Mouse (Mus musculus): ENCODE measurements around the gene Amotl2.
"Not testable (repeated sequence)": the region's sequence is repeated elsewhere in the genome, so short reads cannot be mapped to it uniquely, and the experiment has no call there.

Amotl2 gene

DNA sequence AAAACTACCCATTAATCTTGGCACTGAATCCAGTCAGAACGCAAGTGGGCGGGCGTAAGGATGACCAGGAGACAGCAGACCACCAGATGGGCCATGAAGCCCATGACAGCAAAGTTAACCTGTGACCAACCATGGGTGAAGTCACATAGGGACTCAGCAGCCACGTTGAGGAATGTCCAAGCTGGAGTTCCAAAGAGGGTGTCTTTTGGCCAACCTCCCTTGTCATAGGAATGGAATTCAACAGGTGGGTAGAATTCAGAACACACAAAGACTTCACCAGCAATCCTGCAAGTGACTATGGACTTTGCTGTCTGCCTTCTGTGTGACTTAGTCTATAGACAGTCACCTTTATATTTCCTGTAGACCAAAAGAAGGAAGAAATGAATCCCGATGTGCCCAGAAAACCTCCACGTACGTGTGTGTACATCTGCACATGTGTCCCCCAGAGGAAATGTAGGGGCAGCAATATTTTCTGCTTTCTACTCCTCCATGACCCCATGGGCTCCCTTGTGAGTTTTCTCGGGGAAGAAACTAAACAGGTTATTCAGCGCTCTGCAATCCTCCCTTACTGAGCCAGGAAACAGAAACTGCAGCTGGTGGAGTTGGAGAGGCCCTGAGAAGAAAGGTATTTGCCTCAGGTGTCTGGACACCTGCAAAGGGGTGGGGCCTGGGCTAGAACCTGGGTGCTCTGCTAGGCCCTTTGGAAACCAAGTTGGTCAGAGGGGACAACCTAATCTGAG lies 17.7 kb downstream of the Amotl2 start:
- no peak for DNase-seq (ENCODE audit: low read depth, low spot score)

DNA sequence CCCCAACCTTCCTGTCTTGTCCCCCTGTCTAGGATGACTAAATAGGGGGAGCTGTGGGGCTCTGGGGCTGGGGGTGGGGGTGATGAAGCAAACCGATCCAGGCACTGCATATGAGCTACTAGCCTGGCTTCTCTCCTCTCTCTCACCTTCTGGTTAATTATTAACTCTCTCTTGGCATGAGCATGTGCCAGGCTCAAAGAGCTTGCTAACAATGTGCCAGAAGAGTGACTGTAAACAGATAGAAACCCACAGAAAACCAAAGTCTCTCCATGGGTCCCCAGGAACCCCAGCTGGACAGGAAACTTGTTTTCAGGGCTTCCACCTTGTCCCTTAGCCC lies 18.2 kb downstream of the Amotl2 start:
- DNase-seq (ENCODE audit: low read depth, low spot score), result no peak

DNA sequence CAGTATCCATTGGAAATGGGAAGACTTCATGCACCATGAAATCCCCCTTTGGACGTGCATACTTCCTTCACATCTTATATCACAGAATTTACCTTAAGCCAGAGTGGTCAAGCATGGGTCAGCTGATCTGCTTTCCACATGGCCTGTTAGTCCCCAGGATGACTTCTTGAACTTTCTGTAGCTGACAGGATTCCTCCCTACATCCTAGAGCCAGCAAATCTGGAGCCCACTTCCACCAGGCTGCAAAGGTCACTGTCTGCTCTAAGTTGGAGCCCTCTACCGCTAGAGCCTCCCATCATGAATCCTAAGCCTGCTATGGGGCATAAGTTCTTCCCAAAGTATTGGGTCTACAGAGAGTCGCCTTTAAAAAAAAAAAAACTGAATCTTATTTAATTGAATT lies 18.8 kb downstream of the Amotl2 start:
- DNase-seq (ENCODE audit: low read depth, low spot score), result no peak

DNA sequence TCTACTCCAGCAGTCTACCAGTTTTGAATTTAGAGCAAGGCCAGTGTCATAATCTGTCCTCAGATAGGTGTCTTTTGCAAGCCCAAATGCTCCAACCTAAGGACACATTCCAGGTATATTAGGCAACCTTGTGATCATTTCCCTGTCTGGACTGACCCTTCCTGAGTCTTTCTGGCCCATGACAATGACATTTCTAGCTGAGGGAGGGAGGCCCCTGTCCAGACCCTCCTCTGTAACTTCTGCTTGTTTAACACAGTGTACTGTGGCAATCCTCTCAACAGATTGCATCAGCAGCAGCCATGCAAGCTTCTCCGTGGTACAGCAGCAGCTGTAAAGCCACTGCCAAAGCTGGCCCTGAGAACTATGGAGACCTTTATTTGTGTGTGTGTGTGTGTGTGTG lies 19.5 kb downstream of the Amotl2 start:
- DNase-seq (ENCODE audit: low read depth, low spot score), result no peak

DNA sequence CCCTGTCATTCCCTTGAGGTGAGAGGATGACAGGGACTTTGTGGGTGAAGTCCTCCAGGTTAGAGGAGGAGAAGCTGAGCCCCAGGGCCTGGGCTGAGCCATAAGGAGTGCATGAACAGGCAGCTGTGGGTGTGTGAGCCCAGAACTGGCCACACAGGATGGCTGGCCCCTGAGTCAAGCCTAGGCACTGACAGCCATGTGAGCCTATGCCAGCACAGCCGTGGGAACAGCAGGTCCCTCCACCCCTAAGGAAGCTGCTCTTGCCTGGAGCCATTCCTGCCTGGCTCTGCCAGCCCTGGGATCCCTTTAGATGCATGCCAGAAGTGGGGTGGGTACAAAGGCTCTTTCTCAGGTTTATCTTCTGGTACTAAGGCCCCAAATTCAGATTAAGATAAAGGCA lies 20.9 kb downstream of the Amotl2 start:
- no peak for DNase-seq (ENCODE audit: low read depth, low spot score)

DNA sequence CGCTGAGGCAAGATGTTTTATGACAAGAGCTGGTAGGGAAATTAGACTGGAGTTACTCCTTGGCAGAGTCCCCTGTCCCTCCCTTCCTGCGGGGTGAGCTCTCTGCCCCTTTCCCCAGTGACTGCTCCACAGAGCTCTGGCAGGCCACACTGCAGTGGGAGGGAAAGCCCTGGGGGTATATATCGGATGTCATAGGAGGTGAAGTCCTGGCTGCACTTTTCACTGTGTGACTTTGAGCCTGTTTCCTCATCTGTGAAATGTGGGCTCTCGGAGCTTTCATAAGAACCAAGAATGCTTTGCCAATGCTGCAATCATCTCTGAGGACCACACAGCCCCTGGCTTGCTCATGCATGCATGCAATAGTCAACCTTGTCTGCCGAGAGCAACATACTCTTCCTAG lies 30.3 kb downstream of the Amotl2 start:
- no peak for DNase-seq (ENCODE audit: low read depth, low spot score)

DNA sequence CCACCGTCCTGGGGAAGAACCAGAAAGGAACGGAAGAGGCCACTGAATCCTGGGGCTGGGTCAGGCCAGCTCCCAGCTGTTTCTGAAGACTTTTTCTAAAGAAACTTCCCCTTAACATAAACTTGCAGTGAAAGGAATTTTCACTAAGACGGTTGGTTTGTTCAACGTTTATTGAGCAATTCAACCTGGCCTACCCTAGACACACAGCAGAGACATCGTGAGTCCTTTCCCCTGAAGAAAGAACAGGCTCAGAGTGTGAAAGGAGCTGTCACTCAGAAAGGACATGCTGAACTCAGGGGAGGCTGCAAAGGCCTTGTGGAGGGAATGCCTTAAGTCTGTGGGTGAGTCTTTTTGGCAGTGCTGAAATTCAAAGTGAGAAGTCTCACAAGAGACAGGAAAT lies 31.4 kb downstream of the Amotl2 start:
- DNase-seq (ENCODE audit: low read depth, low spot score), result no peak

DNA sequence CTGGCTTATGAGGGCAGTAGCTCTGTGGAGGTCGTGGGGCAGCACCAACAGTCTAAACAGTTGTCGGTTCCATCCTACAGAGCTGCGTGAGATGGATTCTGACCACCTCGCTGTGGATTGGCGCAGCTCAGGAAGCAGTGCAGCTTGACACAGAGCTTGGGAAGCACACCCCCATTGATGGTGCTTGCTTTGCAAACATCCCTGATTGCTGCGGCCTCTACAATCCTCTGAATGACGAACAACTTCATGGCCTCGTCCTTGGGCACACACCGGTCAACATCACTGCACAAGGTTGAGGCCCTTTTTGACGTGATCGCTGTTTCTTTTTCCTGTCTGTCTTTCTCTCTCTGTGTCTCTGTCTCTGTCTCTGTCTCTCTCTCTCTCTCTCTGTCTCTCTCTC lies 32.7 kb downstream of the Amotl2 start:
- no peak for DNase-seq (ENCODE audit: low read depth, low spot score)

DNA sequence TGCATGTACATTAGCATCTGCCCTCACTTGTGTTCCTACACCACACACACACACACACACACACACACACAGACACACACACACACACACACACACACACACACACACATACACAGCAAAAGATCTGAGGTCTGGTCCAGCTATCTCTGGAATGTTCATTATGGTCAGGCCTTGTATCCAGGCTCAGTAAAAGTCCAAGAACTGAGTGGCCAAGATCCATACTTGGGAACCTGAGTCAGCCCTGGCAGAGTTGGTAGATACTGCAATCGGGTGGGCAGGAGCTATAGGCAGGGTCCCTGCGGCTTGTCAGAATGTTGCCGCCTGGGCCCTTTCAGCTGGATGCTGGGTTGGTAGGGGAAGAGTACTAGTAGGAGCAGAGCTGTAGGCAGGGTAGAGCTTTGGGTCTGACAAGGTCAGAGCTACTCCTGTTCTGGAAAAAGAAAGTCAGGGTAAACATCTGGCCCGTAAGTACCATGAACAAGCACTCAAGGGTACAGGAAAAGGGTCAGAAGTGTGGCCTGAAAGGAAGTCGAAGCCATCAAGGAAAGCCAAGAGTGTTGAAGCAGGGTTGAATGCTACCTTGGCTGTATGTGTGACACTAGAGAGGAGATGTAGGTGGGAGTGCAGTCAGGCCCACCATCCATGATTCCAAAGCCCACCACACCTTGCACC lies 35.3 kb downstream of the Amotl2 start:
- no peak for DNase-seq (ENCODE audit: low read depth, low spot score)

DNA sequence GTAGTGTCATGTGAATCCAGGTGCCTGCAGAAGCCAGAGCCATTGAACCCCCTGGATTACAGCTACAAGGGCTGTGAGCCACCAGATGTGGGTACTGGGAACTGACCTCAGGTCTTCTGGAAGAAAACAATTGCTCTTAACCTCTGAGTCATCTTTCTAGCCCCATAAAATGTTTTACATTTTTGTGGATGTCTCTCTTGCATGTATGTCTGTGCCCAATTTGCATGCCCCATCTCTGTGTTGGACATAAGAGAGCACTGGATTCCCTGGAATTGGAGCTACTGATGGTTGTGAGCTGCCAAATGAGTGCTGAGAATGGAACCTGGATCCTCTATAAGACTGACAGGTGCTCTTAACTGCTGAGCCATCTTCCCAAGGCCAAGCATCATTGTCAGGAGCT lies 36.8 kb downstream of the Amotl2 start:
- DNase-seq (ENCODE audit: low read depth, low spot score), result no peak

DNA sequence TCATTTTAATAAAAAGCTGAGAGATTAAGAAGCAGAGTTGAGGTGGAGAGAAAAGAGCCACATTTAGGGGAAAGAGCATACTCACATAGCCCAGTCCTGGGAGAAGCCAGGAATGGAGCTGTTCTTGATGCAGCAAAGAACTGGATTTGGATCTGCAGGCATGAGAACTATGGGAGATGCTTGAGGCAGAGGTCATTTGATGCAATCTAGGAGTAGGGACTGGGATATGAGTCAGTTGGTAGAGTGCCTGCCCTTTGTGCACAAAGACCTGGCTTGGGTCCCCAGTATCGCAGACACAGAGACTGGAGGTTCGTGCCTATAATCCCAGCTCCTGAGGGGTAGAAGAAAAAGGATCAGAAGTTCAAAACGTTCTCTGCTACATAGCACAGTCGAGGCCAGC lies 38.7 kb downstream of the Amotl2 start:
- no peak for DNase-seq (ENCODE audit: low read depth, low spot score)

DNA sequence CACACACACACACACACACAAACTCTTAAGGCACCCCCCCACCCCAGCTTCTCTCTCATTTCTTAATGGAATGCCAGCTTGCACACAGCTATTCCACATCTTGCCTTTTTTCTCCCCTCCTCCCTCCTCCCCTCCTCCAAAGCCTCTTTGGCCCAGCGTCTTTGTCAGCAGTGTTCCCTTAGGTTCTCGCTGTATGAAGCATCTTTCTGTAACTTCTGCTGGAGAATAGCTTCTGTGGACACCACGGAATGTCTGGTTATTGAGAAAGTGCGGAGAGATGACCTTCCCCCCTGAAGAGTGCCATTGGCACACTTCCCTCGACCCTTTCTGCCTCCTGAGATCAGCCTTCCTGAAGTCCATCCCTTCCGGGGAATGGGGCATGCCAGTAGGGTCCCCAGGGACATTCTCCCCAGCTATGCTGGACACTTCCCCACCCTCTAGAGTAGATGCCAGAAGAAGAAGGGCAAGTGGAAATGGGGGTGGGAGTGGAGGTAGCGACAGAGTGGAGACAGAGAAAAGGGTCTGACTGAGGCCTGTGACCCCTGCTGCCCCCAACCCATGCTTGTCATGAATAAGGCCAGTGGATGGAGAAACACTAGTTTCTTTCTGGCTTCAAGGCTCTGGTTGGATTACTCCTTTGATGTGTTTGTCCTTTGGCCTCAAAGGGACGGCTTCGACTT lies 39.3 kb downstream of the Amotl2 start:
- no peak for DNase-seq (ENCODE audit: low read depth, low spot score)

DNA sequence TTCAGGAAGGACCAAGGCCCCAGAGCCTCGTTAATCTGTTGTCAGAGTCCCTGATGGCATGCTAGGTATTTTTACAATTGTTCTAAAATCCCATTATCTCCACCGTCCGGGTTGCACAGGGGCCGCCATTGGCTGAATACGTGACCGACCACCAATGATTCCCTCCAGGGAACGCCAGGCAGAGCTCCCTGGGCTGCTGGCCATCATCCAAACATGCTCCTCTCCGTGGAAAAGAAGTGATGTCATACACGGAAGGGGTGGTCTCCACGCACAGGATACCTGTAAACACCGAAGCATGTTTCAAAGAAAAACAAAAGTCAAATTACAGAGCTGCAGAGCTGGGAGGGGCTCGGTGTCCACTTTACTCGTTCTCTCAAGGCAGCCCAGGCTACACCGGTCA lies 39.9 kb downstream of the Amotl2 start:
- no peak for DNase-seq (ENCODE audit: low read depth, low spot score)

DNA sequence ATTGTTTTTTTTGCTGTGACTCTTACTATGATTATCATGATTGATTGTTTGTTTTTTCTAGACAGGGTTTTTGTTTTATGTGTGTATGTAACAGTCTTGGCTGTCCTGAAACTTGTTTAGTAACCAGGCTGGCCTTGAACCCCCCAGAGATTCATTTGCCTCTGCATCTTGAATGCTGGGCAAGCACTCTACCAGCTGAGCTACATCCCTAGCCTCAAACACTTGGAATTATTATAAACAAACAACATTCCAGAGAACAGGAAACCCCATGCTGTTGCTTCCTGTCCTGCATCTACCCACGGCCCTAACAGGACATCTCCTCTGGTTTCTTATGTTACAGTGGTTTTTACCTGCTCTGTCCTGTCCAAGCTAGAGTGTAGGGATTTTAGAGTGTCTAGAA lies 42.4 kb downstream of the Amotl2 start:
- DNase-seq (ENCODE audit: low read depth, low spot score), result no peak

DNA sequence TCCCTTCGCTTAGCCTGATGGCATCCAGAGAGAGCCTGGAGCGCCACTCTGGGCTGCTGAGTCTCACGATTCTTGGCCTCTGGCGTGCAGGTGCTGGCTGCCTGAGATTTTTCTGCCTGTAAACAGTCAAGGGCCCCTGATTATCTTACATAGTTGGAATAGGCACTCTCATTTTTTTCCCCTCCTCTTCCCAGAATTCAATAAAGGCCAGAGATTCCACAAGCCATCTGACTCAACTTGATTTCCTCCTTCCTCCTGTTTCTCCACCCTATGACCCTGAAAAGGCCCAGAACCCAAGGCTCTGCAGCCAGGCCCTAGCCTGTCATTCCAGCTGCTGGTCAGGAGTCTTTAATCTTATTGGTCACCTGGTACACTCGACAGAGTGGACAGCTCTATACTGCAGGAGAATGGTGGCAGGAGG lies 43.1 kb downstream of the Amotl2 start:
- no peak for DNase-seq (ENCODE audit: low read depth, low spot score)

DNA sequence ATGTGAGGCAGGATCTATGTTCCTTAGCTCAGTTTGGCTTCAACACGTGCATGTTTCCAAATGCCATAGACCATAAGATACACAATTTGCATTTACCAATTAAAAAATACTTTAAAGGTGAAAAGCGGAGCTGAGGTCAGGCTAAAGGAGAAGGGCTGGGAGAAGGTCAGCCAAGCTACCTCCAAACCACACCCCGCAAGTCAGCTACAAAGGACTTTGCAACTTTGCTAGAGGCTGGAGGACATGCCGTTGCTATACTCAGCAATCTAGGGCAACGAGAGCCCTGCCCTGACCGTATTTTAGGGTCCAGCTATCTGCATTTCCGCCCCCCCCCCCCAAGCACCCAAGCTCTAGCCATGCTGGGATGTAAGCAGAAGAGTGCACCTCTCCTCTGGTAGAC lies 45.1 kb downstream of the Amotl2 start:
- no peak for DNase-seq (ENCODE audit: low read depth, low spot score)

DNA sequence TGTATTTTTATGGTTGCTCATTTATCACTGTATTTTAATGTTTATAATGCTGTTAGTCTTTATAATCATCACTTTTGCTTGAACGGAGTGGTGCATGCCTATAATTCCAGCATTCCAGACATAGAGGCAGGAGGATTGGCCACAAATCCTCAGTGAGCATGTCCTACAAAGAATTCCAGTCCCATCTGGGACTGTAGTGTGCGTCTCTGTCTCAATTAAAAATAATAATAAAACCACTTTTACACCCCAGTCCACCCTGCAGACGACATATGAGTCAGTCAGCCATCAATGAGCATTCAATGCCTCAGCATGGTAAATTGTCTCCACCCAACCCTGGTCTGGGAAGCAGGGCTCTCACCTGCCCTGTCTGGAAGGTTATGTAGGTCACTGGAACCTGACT lies 46.4 kb downstream of the Amotl2 start:
- DNase-seq (ENCODE audit: low read depth, low spot score), result no peak

DNA sequence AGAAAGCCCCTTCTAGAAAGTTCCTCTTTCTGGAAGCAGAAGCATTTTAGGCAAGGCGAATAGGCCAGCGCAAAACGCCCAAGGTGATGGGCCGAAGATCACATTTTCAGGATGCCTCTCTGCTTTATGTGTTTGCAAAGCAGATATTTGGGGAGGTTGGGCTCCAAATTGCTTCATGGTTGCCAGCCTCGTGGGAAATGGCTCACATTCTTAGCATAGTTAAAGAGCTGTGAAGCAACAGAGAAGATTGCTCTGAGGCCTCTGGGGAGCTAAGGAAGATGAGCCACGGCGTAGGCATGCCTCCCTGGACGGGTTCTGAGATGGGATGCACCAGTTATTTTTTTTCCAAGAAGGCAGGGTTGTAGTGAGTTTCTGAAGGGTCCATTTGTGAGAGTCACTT lies 47.0 kb downstream of the Amotl2 start:
- no peak for DNase-seq (ENCODE audit: low read depth, low spot score)

DNA sequence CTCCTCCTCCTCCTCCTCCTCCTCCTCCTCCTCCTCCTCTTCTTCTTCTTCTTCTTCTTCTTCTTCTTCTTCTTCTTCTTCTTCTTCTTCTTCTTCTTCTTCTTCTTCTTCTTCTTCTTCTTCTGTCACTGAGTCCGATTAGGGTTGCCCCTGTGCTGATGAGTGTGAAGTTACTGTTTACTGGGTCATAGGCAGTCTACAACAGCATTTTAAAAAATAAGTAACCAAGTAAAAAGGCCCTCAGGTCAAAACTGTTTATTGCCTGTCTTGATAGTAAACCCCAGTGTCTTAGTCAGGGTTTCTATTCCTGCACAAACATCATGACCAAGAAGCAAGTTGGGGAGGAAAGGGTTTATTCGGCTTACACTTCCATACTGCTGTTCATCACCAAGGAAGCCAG lies 48.1 kb downstream of the Amotl2 start:
- not testable (repeated sequence) for DNase-seq (ENCODE audit: low read depth, low spot score)

DNA sequence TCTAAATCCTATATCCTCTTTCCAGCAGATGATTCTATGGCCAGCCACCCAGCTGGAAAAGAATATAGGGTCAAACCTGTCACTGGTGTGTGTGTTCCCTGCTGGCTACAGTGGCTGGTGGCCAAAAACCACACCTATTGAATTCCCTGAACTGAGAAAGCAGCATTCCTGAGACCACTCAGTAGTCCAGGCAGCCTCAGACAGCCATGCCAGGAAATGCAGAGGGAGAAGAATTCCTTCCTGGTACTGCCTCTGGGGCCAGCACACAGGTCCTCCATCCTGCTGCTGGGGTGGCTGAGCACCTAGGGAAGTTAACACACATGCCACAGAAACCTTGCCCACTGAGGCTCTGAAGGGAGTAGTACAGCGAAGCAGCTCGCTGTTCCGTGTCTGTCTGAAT lies 50.3 kb downstream of the Amotl2 start:
- no peak for DNase-seq (ENCODE audit: low read depth, low spot score)

DNA sequence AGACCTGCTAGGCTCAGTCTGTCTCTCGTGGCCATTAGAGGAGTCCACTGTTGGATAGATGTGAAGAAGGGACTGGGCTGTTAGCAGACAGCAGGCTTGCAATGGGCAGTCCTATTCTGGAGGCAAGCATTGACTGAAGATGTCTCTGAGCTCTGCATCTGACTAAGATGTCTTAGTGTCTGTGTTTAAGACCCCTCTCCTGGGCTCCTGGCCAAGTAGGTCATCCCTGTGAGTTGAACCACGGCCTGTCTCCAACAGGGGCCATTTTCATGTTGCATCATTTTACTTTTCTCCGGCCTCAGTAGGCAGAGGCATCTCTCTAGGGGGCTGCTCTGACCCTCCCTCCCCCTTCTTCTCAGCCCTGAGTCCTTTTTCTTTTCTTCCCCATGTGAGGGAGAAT lies 52.8 kb downstream of the Amotl2 start:
- peak; percentile 17 for DNase-seq (ENCODE audit: low read depth, low spot score)

DNA sequence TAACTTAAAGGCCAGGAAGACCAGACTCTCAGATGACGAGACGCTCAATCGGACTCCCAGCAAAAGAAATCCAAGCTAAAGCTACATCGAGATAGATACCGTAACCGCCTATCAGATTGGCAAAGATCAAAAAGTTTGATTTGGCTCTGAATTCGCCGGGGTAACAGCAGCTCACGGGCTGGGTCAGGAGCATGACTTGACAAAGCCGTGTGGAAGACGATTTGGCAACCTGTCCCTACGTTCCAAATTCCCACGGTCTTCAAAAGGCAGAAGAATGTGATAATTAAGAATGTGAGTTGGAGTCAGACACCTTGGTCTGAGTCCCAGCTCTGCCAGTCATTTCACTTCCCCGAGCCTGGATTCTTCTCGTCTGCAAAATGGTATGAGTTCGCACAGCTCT lies 53.7 kb downstream of the Amotl2 start:
- no peak for DNase-seq (ENCODE audit: low read depth, low spot score)

DNA sequence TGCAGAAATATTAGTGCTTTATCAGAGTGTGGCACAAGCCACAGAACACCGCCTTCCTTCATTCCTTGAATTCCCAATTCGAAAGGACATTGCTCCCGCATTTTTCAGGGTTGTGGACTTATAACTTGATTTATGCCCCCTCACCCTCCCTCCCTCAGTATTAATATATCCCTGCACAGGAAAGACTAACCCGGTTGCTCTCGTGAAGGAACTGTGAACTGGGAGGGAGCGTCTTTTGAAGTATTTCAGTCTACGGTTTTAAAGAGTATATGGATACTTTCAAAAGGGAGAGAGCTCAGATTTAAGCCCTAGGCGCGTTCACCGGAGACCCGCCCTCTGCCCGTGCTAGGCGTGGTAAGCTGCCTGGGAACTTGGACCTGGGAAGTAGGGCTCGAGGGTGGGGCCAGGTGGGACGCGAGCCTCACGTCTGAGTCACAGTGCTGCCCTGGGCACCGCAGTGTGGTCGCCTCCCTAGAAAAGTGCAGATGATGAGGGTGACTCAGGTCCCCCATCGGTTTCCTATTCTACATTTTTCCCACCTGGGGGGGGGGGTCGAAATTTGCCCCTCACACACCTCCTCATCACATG lies 54.9 kb downstream of the Amotl2 start:
- DNase-seq (ENCODE audit: low read depth, low spot score), result no peak
